Mouse (Mus musculus): Measurements from ENCODE around the gene Gm960. TPM values are rescaled to one million over a fixed set of nuclear protein-coding genes. Genes with fewer than 3 reads are reported as not detected.
A peak's percentile ranks its signal among the peaks of the same experiment; 100 is the strongest.

The Gm960 gene
- polyA plus RNA-seq, 1 experiment: not detected

GRCm38 (mm10) chr19:4712781-4713526 lies 14.5 kb upstream of the Gm960 start:
- Histone ChIP-seq H3K4me1 (ENCODE audit: control insufficient read depth, insufficient read depth, low read length) (0 out of 2 replicates have a peak, but pooled peaks cover 1% of the 10 kb centered on the region), H3K27ac (ENCODE audit: insufficient read depth, low read depth, low read length) (no peak overlapping the region), H3K4me3 (ENCODE audit: insufficient read depth, low read length) (peak overlapping the region; percentile 45)
- no peak for TF ChIP-seq CTCF (IDR thresholded peaks at IDR 0.05; ENCODE audit: low read depth, low read length)
- TF ChIP-seq POLR2A (IDR thresholded peaks at IDR 0.05; ENCODE audit: borderline replicate concordance, low read depth, low read length): no peak

DNA sequence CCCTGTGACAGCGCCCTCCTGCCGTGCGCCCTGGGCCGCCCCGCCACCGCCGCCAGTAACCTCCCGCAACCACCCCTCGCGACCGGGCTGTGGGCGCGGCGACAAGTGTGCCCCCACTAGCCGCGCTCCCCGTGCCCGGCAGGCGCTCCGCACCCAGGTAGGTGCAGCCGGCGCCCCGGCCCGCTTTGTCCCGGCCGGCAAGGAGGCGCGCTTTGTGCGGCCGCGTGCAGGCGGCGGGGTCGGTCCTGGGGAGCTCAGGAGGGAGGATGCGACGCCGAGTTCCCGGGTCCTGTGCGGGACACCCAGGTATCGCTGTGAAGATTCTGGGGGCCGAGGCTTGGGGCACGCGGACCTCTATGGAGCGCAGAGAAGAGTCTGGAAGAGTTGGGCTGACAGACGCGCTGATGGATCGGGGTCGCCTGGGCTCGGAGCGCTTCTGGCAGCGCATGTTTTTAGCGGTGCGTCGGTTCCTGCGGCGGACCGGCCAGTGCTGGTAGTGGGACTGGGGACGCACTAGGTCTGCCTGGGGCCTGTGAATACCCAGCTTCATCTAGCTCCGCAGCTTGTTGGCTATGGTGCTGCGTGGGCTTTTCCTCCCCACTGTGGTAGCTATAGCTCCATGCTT lies 13.8 kb upstream of the Gm960 start:
- no peak for TF ChIP-seq CTCF (IDR thresholded peaks at IDR 0.05; ENCODE audit: low read depth, low read length)
- no peak for TF ChIP-seq POLR2A (IDR thresholded peaks at IDR 0.05; ENCODE audit: borderline replicate concordance, low read depth, low read length)
- peak overlapping the region; percentile 45 for H3K4me3 ChIP-seq (ENCODE audit: insufficient read depth, low read length)
- no peak overlapping the region for H3K27ac ChIP-seq (ENCODE audit: insufficient read depth, low read depth, low read length)
- 0 out of 2 replicates have a peak, but pooled peaks cover 2% of the 10 kb centered on the region for H3K4me1 ChIP-seq (ENCODE audit: control insufficient read depth, insufficient read depth, low read length)

DNA sequence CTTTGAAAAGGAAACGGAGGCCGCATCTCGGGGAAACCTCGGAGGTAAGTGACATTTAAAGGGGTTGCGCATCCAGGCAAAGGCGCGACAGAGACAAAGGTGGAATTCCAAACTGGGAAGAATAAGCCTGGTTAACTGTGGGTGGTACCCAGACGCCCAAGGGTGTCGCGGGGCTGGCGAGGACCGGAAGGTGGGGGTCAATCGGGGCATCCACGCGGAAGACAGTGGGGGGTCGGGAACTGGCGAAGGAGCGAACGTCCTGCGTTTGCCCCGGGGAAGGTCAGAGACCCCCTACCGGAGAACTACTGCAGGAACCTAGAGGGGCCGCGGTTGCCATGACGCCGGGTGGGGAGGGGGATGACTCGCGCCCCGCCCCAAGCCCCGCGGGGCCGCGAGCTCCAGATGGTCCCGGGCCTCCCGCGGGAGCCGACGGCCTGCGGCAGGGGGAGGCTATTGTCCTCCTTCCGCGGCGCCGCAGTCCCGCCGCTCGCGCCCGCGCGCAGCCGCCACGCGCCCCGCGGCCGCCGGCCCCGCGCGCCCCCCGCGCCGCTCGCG lies 13.2 kb upstream of the Gm960 start:
- Histone ChIP-seq H3K4me3 (ENCODE audit: insufficient read depth, low read length) (peak overlapping the region; percentile 45), H3K4me1 (ENCODE audit: control insufficient read depth, insufficient read depth, low read length) (0 out of 2 replicates have a peak, but pooled peaks cover 2% of the 10 kb centered on the region), H3K27ac (ENCODE audit: insufficient read depth, low read depth, low read length) (no peak overlapping the region)
- TF ChIP-seq CTCF (IDR thresholded peaks at IDR 0.05; ENCODE audit: low read depth, low read length) (no peak), POLR2A (IDR thresholded peaks at IDR 0.05; ENCODE audit: borderline replicate concordance, low read depth, low read length) (no peak)

DNA sequence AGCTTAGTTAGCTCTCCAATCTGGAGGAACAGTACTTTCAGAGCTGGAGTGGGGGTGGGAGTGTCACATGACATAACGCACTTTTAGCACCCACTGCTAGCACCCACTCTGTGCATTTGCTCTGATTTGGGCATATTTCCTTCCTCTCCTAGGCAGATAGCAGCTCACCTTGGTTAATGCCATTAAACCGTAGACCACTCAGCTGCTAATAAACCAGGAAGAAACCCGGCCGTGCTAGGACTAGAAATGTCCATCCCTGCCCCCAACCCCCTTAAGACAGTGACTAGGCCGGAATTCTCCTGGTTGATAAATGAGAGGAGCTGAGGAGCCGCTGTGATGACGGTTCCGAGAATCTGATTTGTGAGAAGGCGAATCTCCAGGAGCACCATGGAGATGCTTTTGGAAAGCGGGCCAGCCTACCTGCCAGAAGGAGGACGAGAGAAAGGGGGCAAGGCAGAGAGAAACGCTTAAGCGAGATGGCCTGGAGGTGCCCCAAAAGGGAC lies 12.7 kb upstream of the Gm960 start, which contains the start of gene Sptbn2:
Gene Sptbn2, plus strand, starts transcription at position 70 of the 503 bp plus-strand sequence.
- H3K4me3 ChIP-seq (ENCODE audit: insufficient read depth, low read length): peak within 1 kb of the TSS; percentile 45

DNA sequence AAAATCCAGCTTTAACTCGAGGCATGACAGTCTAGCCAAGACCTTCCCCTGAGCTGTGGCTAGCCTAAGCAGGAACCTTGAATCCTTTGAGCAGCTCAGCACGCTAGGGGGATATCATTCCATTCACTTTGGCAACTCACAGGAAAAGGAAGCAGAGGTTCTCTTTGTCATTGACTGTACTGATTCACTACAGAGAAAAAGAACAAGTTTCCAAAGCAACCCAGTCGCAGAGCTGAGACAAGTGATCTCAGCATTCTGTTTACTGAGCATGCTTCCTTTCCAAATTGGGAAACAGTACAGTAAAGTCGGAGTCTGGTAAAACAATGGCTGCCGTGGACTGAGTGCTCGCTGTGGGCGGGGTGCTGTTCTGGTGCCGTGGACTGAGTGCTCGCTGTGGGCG lies 10.3 kb upstream of the Gm960 start:
- TF ChIP-seq CTCF (IDR thresholded peaks at IDR 0.05; ENCODE audit: low read depth, low read length): no peak
- no peak for TF ChIP-seq POLR2A (IDR thresholded peaks at IDR 0.05; ENCODE audit: borderline replicate concordance, low read depth, low read length)
- Histone ChIP-seq H3K4me1 (ENCODE audit: control insufficient read depth, insufficient read depth, low read length) (0 out of 2 replicates have a peak, but pooled peaks cover 2% of the 10 kb centered on the region), H3K27ac (ENCODE audit: insufficient read depth, low read depth, low read length) (no peak overlapping the region), H3K4me3 (ENCODE audit: insufficient read depth, low read length) (no peak overlapping the region)

More for the DNA sequence above, 12.7 kb upstream of the Gm960 start, which contains the start of gene Sptbn2:
- H3K27ac ChIP-seq (ENCODE audit: insufficient read depth, low read depth, low read length): no peak within 1 kb of the TSS
- TF ChIP-seq POLR2A (IDR thresholded peaks at IDR 0.05; ENCODE audit: borderline replicate concordance, low read depth, low read length) (no peak), CTCF (IDR thresholded peaks at IDR 0.05; ENCODE audit: low read depth, low read length) (no peak)
- 0 out of 2 replicates have a peak, but pooled peaks cover 2% of the 10 kb centered on the region for H3K4me1 ChIP-seq (ENCODE audit: control insufficient read depth, insufficient read depth, low read length)

GRCm38 (mm10) chr19:4701221-4701620 lies 2.8 kb upstream of the Gm960 start:
- TF ChIP-seq CTCF (IDR thresholded peaks at IDR 0.05; ENCODE audit: low read depth, low read length) (no peak), POLR2A (IDR thresholded peaks at IDR 0.05; ENCODE audit: borderline replicate concordance, low read depth, low read length) (no peak)
- H3K4me1 ChIP-seq (ENCODE audit: control insufficient read depth, insufficient read depth, low read length): peaks cover 11% of the 10 kb centered on the region
- H3K27ac ChIP-seq (ENCODE audit: insufficient read depth, low read depth, low read length): no peak overlapping the region
- no peak overlapping the region for H3K4me3 ChIP-seq (ENCODE audit: insufficient read depth, low read length)

- peaks cover 11% of the 10 kb centered on the region for H3K4me1 ChIP-seq (ENCODE audit: control insufficient read depth, insufficient read depth, low read length)
- no peak overlapping the region for H3K4me3 ChIP-seq (ENCODE audit: insufficient read depth, low read length)
- no peak overlapping the region for H3K27ac ChIP-seq (ENCODE audit: insufficient read depth, low read depth, low read length)
- TF ChIP-seq CTCF (IDR thresholded peaks at IDR 0.05; ENCODE audit: low read depth, low read length) (no peak), POLR2A (IDR thresholded peaks at IDR 0.05; ENCODE audit: borderline replicate concordance, low read depth, low read length) (no peak)
Measured at GRCm38 (mm10) chr19:4700656-4701055, 2.2 kb upstream of the Gm960 start.

DNA sequence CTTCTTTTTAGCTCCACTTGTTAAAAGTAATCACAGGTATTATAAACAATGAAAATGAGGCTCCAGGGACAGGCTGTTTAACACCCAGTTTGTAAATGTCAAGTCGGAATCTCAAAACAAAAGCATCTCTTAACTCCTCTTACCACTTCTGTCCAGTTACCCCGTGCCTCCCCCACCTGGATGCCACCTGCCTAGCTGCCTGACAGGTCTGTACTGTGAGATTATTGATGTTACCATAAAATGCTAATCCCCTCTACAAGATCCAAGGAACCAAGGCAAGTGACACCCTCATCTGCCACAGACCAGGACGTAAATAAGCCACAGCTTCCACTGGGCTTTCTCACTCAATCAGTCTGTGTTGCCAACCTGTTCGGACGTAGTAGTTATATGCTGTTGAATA lies 1.4 kb upstream of the Gm960 start:
- H3K27ac ChIP-seq (ENCODE audit: insufficient read depth, low read depth, low read length): no peak overlapping the region
- H3K4me1 ChIP-seq (ENCODE audit: control insufficient read depth, insufficient read depth, low read length): peaks cover 11% of the 10 kb centered on the region
- TF ChIP-seq POLR2A (IDR thresholded peaks at IDR 0.05; ENCODE audit: borderline replicate concordance, low read depth, low read length) (no peak), CTCF (IDR thresholded peaks at IDR 0.05; ENCODE audit: low read depth, low read length) (no peak)
- H3K4me3 ChIP-seq (ENCODE audit: insufficient read depth, low read length): no peak overlapping the region

- TF ChIP-seq POLR2A (IDR thresholded peaks at IDR 0.05; ENCODE audit: borderline replicate concordance, low read depth, low read length): no peak
- TF ChIP-seq CTCF (IDR thresholded peaks at IDR 0.05; ENCODE audit: low read depth, low read length): no peak
- H3K4me3 ChIP-seq (ENCODE audit: insufficient read depth, low read length): no peak overlapping the region
- H3K27ac ChIP-seq (ENCODE audit: insufficient read depth, low read depth, low read length): no peak overlapping the region
- peaks cover 11% of the 10 kb centered on the region for H3K4me1 ChIP-seq (ENCODE audit: control insufficient read depth, insufficient read depth, low read length)
Measured at GRCm38 (mm10) chr19:4698856-4699255, 388 bp upstream of the Gm960 start.
